Mouse (Mus musculus): ENCODE measurements around the gene 9430038I01Rik. TPM values are rescaled to one million over a fixed set of nuclear protein-coding genes. Genes with fewer than 3 reads are reported as not detected.
"Not testable (repeated sequence)": the region's sequence is repeated elsewhere in the genome, so short reads cannot be mapped to it uniquely, and the experiment has no call there.

The 9430038I01Rik gene
- 8.0 TPM for polyA plus RNA-seq (2021)

- ChIA-PET CTCF (interaction anchor here (1.4 to 2.1 kb wide), 2 partner anchors 8 to 11 kb away, joined by 4 to 7 read pairs; no protein-coding TSS in a partner anchor), POLR2A (interaction anchor here (1.0 to 2.9 kb wide), 2 partner anchors 22 to 28 kb away, joined by 3 to 17 read pairs; partner anchors contain the start of gene Glrx3)
- H3K27me3 ChIP-seq, result no peaks in the 10 kb centered on the region
- no peak for TF ChIP-seq CTCF (IDR thresholded peaks at IDR 0.05)
- in situ Hi-C loops (cut with MboI; ENCODE audit: low pct_unique_long_range_greater_than_20kb), result no loop called here
- ATAC-seq, result peak; percentile 99
- peak; percentile 82 for DNase-seq (ENCODE audit: low read depth, low spot score)
Measured at GRCm38 (mm10) chr7:137410337-137411197, at the start of gene 9430038I01Rik. 9430038I01Rik (minus strand) TSS chr7:137410762.

- in situ Hi-C loops (cut with MboI; ENCODE audit: low pct_unique_long_range_greater_than_20kb), result no loop called here
- TF ChIP-seq CTCF (IDR thresholded peaks at IDR 0.05), result no peak
- H3K27me3 ChIP-seq, result no peaks in the 10 kb centered on the region
- CTCF ChIA-PET, result interaction anchor here (1.4 kb wide), 1 partner anchor 10 kb away, joined by 4 read pairs; no protein-coding TSS in a partner anchor
- ATAC-seq (no peak), DNase-seq (ENCODE audit: low read depth, low spot score) (no peak)
- POLR2A ChIA-PET, result no interaction called here
Measured at GRCm38 (mm10) chr7:137445321-137445720, 34.8 kb upstream of the 9430038I01Rik start.

GRCm38 (mm10) chr7:137442951-137443350 lies 32.4 kb upstream of the 9430038I01Rik start:
- ChIA-PET POLR2A (no interaction called here), CTCF (interaction anchor here (0.6 to 1.2 kb wide), 2 partner anchors 11 kb away, joined by 3 to 4 read pairs; no protein-coding TSS in a partner anchor)
- DNase-seq (ENCODE audit: low read depth, low spot score) (no peak), ATAC-seq (no peak)
- no peaks in the 10 kb centered on the region for H3K27me3 ChIP-seq
- TF ChIP-seq CTCF (IDR thresholded peaks at IDR 0.05), result no peak
- in situ Hi-C loops (cut with MboI; ENCODE audit: low pct_unique_long_range_greater_than_20kb), result no loop called here

- DNase-seq (ENCODE audit: low read depth, low spot score); in situ Hi-C loops (cut with MboI; ENCODE audit: low pct_unique_long_range_greater_than_20kb); H3K27me3 ChIP-seq; CTCF ChIA-PET; ATAC-seq: not testable (repeated sequence)
- POLR2A ChIA-PET, result interaction anchor here (0.7 to 2.7 kb wide), 2 partner anchors 28 to 1956 kb away, joined by 3 to 17 read pairs; partner anchors contain the start of gene 9430038I01Rik
Measured at GRCm38 (mm10) chr7:137438962-137439361, 28.4 kb upstream of the 9430038I01Rik start.

GRCm38 (mm10) chr7:137438179-137438550 lies 27.6 kb upstream of the 9430038I01Rik start:
- ChIA-PET POLR2A (interaction anchor here (1.1 to 2.7 kb wide), 2 partner anchors 22 to 27 kb away, joined by 3 to 17 read pairs; partner anchors contain the start of gene 9430038I01Rik), CTCF (no interaction called here)
- in situ Hi-C loops (cut with MboI; ENCODE audit: low pct_unique_long_range_greater_than_20kb), result no loop called here
- ATAC-seq (peak; percentile 28), DNase-seq (ENCODE audit: low read depth, low spot score) (no peak)
- H3K27me3 ChIP-seq, result no peaks in the 10 kb centered on the region
- TF ChIP-seq CTCF (IDR thresholded peaks at IDR 0.05), result no peak

GRCm38 (mm10) chr7:137437440-137438178 lies 27.0 kb upstream of the 9430038I01Rik start, which contains the start of gene Glrx3:
Glrx3 (plus strand) TSS chr7:137437614.
- H3K27me3 ChIP-seq, result no peaks in the 10 kb centered on the region
- ChIA-PET CTCF (no interaction called here), POLR2A (interaction anchor here (0.6 to 2.7 kb wide), 3 partner anchors 23 to 28 kb away, joined by 3 to 17 read pairs (median 3); partner anchors contain the start of gene 9430038I01Rik)
- in situ Hi-C loops (cut with MboI; ENCODE audit: low pct_unique_long_range_greater_than_20kb), result no loop called here
- no peak for TF ChIP-seq CTCF (IDR thresholded peaks at IDR 0.05)
- ATAC-seq (peak; percentile 93), DNase-seq (ENCODE audit: low read depth, low spot score) (no peak)

GRCm38 (mm10) chr7:137436901-137437300 lies 26.3 kb upstream of the 9430038I01Rik start:
- H3K27me3 ChIP-seq, result no peaks in the 10 kb centered on the region
- DNase-seq (ENCODE audit: low read depth, low spot score) (no peak), ATAC-seq (no peak)
- ChIA-PET POLR2A (interaction anchor here (2.7 kb wide), 1 partner anchor 26 kb away, joined by 17 read pairs; the partner anchor contains the start of gene 9430038I01Rik), CTCF (no interaction called here)
- TF ChIP-seq CTCF (IDR thresholded peaks at IDR 0.05), result no peak
- in situ Hi-C loops (cut with MboI; ENCODE audit: low pct_unique_long_range_greater_than_20kb), result no loop called here

- DNase-seq (ENCODE audit: low read depth, low spot score) (no peak), ATAC-seq (peak; percentile 77)
- ChIA-PET CTCF (interaction anchor here (0.9 to 1.3 kb wide), 3 partner anchors 11 to 25 kb away, joined by 3 to 5 read pairs (median 3); no protein-coding TSS in a partner anchor), POLR2A (interaction anchor here (0.6 to 0.9 kb wide), 2 partner anchors 21 kb away, joined by 3 read pairs; no protein-coding TSS in a partner anchor)
- TF ChIP-seq CTCF (IDR thresholded peaks at IDR 0.05), result no peak
- no peaks in the 10 kb centered on the region for H3K27me3 ChIP-seq
- in situ Hi-C loops (cut with MboI; ENCODE audit: low pct_unique_long_range_greater_than_20kb), result no loop called here
Measured at GRCm38 (mm10) chr7:137431769-137432603, 21.4 kb upstream of the 9430038I01Rik start.

- DNase-seq (ENCODE audit: low read depth, low spot score) (no peak), ATAC-seq (no peak)
- POLR2A ChIA-PET, result no interaction called here
- no peaks in the 10 kb centered on the region for H3K27me3 ChIP-seq
- CTCF ChIA-PET, result no interaction called here
- in situ Hi-C loops (cut with MboI; ENCODE audit: low pct_unique_long_range_greater_than_20kb), result no loop called here
- TF ChIP-seq CTCF (IDR thresholded peaks at IDR 0.05), result no peak
Measured at GRCm38 (mm10) chr7:137426693-137427092, 16.1 kb upstream of the 9430038I01Rik start.
